ENCODE assay signal across 8 mouse cellular contexts in the genomic region with DNA sequence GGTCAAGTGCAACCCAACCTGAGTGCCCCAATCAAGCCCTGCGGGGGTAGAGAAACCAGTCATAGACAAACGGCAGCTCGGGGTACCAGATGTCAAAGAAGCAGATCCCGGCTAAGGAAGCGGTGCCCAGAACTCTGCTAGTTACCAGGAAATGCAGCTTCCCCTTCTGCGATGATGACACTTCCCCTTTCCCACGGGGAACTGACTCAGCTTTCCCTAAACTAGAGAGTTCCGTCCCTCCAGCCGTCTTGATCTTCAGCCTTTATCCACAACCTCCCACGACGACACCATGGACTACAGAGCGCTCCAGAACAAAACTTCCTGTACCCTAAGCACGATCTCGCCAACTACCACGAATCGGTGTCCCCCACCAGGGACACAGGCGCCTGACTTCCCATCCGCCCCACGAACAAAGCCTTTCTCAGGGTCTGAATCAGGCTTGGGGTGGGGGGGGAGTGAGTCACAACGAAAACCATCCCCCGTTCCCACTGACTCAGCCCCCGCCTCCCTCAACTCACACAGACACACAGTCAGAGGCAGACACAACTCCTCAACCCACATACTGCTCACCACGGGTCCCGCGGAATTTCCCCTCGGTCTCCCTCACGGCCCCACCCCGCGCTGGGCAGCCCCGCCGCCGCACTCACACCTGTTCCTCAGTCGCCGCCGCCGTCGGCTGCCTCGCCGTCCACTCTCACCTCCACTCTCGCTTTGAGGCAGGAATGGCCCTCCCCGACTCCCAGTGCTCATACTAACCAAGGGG. TPM values are rescaled to one million over a fixed set of nuclear protein-coding genes. Genes with fewer than 3 reads are reported as not detected.
A peak's percentile ranks its signal among the peaks of the same experiment; 100 is the strongest.
DNase-seq lines count a peak whose midpoint lies in the region; ATAC-seq and TF ChIP-seq lines count a peak whose summit lies in the region.

No protein-coding gene starts in this region.

- TF ChIP-seq EP300 in heart, postnatal 0 days (IDR thresholded peaks at IDR 0.05; ENCODE audit: low read depth) = no peak; the same call in 1 of the 2 replicates

- no peaks in the 10 kb centered on the region for H3K9me3 ChIP-seq in forebrain, embryonic 10.5 days
- H3K9me3 ChIP-seq in heart, postnatal 0 days (replicated peaks; ENCODE audit: control insufficient read depth, low read length) = no peaks in the 10 kb centered on the region
- H3K9me3 ChIP-seq in lung, embryonic 16.5 days (ENCODE audit: control insufficient read depth, low read length) = no peaks in the 10 kb centered on the region

- DNase-seq in 416B (ENCODE audit: low read depth) (peak; percentile 88), ES-CJ7 (ENCODE audit: low read depth, low spot score) (peak; percentile 28)
- DNase-seq in forebrain, embryonic 10.5 days (ENCODE audit: extremely low spot score, low spot score) = no peak
- DNase-seq in heart, postnatal 0 days (ENCODE audit: low spot score) = peak; percentile 75
- peak; percentile 77 for DNase-seq in kidney, postnatal 10 days
- no peak for DNase-seq in cerebellum, adult 11-12 months

- peak overlapping the region; percentile 79 for H3K4me3 ChIP-seq in forebrain, embryonic 10.5 days
- peak overlapping the region; percentile 89 for H3K4me3 ChIP-seq in heart, postnatal 0 days (ENCODE audit: low read depth, low read length)
- H3K4me3 ChIP-seq in lung, embryonic 16.5 days (ENCODE audit: low read length) = peak overlapping the region; percentile 77
- peak overlapping the region; percentile 56 for H3K4me3 ChIP-seq in olfactory bulb, adult 2 months (ENCODE audit: insufficient read depth, low read depth, low read length)

- H3K4me2 ChIP-seq in heart, postnatal 0 days (ENCODE audit: low read depth, low read length) = peak overlapping the region; percentile 96
- H3K4me2 ChIP-seq in lung, embryonic 16.5 days (ENCODE audit: low read depth, low read length) = peak overlapping the region; percentile 91

- WGBS in forebrain, embryonic 10.5 days = under 1% methylated on average over 41 of the region's 41 CpGs
- WGBS in heart, postnatal 0 days = under 1% methylated on average over 41 of the region's 41 CpGs
- under 1% methylated on average over 41 of the region's 41 CpGs for WGBS in lung, embryonic 16.5 days
- WGBS in olfactory bulb, adult 2 months = 2% methylated on average over 41 of the region's 41 CpGs

- TF ChIP-seq CTCF in heart, postnatal 0 days (IDR thresholded peaks at IDR 0.05; ENCODE audit: low read depth) = no peak
- no peak for TF ChIP-seq CTCF in olfactory bulb, adult 2 months (IDR thresholded peaks at IDR 0.05; ENCODE audit: insufficient read depth, low read depth, low read length)

- TF ChIP-seq POLR2A in olfactory bulb, adult 2 months (IDR thresholded peaks at IDR 0.05; ENCODE audit: insufficient read depth, low read depth, low read length) = peak; percentile 15; the same call in 1 of the 2 replicates

- no peaks in the 10 kb centered on the region for H3K27me3 ChIP-seq in forebrain, embryonic 10.5 days (ENCODE audit: poor library complexity, severe bottlenecking)
- H3K27me3 ChIP-seq in heart, postnatal 0 days (ENCODE audit: control insufficient read depth, insufficient read depth, low read length) = no peaks in the 10 kb centered on the region
- no peaks in the 10 kb centered on the region for H3K27me3 ChIP-seq in lung, embryonic 16.5 days (ENCODE audit: control insufficient read depth, insufficient read depth, low read depth, low read length)

- H3K36me3 ChIP-seq in forebrain, embryonic 10.5 days (replicated peaks) = peaks cover 56% of the 10 kb centered on the region
- H3K36me3 ChIP-seq in heart, postnatal 0 days (replicated peaks; ENCODE audit: control insufficient read depth, insufficient read depth, low read length) = peaks cover 36% of the 10 kb centered on the region
- peaks cover 28% of the 10 kb centered on the region for H3K36me3 ChIP-seq in lung, embryonic 16.5 days (ENCODE audit: control insufficient read depth, insufficient read depth, low read length)

- peaks cover 87% of the 10 kb centered on the region for H3K4me1 ChIP-seq in forebrain, embryonic 10.5 days
- H3K4me1 ChIP-seq in heart, postnatal 0 days (ENCODE audit: control insufficient read depth, insufficient read depth) = peaks cover 39% of the 10 kb centered on the region
- H3K4me1 ChIP-seq in lung, embryonic 16.5 days (replicated peaks; ENCODE audit: control insufficient read depth, insufficient read depth, low read length) = peaks cover 44% of the 10 kb centered on the region
- H3K4me1 ChIP-seq in olfactory bulb, adult 2 months (ENCODE audit: control insufficient read depth, insufficient read depth, low read length) = peaks cover 44% of the 10 kb centered on the region

- peak overlapping the region; percentile 88 for H3K9ac ChIP-seq in heart, postnatal 0 days (replicated peaks; ENCODE audit: low read depth, low read length)
- peak overlapping the region; percentile 93 for H3K9ac ChIP-seq in lung, embryonic 16.5 days (ENCODE audit: low read length)

- peak overlapping the region; percentile 99 for H3K27ac ChIP-seq in forebrain, embryonic 10.5 days
- peak overlapping the region; percentile 98 for H3K27ac ChIP-seq in heart, postnatal 0 days (ENCODE audit: low read depth)
- peak overlapping the region; percentile 96 for H3K27ac ChIP-seq in lung, embryonic 16.5 days (ENCODE audit: low read length)
- H3K27ac ChIP-seq in olfactory bulb, adult 2 months (ENCODE audit: insufficient read depth, low read depth, low read length) = peak overlapping the region; percentile 75

- ATAC-seq in heart, postnatal 0 days (ENCODE audit: insufficient read depth, low read depth) = 0 out of 2 replicates have a peak, but pooled peaks have one; percentile 1
- ATAC-seq in lung, embryonic 16.5 days (ENCODE audit: low read depth) = peak; percentile 12

RNA-seq across cellular contexts. Expression of a gene that starts 3.0 kb away (rescaled TPM):
- polyA plus RNA-seq in forebrain, embryonic 10.5 days (2016; fragmentation: Nextera tagmentation; extraction: Ambion mirVana) = 31.7 TPM in 2 replicates
- 7.8 and 10.0 TPM in 2 replicates for total RNA-seq in heart, postnatal 0 days (2014; rRNA removed; ENCODE audit: low replicate concordance)
- 23.0 and 23.6 TPM in 2 replicates for polyA plus RNA-seq in heart, postnatal 0 days (2015; fragmentation: Nextera tagmentation; extraction: Ambion mirVana)
- 25.2 and 26.0 TPM in 2 replicates for polyA plus RNA-seq in lung, embryonic 16.5 days (2015; fragmentation: Nextera tagmentation; extraction: Ambion mirVana)
- polyA plus RNA-seq in olfactory bulb, adult 2 months (2012; ENCODE audit: insufficient read depth, insufficient read length, low replicate concordance, missing spikeins) = 114 TPM in 1 of 2 replicates, not detected in the other

RNA-seq across cellular contexts. Expression of a gene that starts 12.5 kb away (rescaled TPM):
- 23.3 and 23.4 TPM in 2 replicates for polyA plus RNA-seq in forebrain, embryonic 10.5 days (2016; fragmentation: Nextera tagmentation; extraction: Ambion mirVana)
- total RNA-seq in heart, postnatal 0 days (2014; rRNA removed; ENCODE audit: low replicate concordance) = 32.4 and 33.0 TPM in 2 replicates
- polyA plus RNA-seq in heart, postnatal 0 days (2015; fragmentation: Nextera tagmentation; extraction: Ambion mirVana) = 59.7 and 62.5 TPM in 2 replicates
- 54.7 and 57.4 TPM in 2 replicates for polyA plus RNA-seq in lung, embryonic 16.5 days (2015; fragmentation: Nextera tagmentation; extraction: Ambion mirVana)
- not detected in 2 replicates for polyA plus RNA-seq in olfactory bulb, adult 2 months (2012; ENCODE audit: insufficient read depth, insufficient read length, low replicate concordance, missing spikeins)

RNA-seq across cellular contexts. Expression of a gene that starts 15.1 kb away (rescaled TPM):
- 47.3 and 54.6 TPM in 2 replicates for polyA plus RNA-seq in forebrain, embryonic 10.5 days (2016; fragmentation: Nextera tagmentation; extraction: Ambion mirVana)
- 14.2 and 17.6 TPM in 2 replicates for total RNA-seq in heart, postnatal 0 days (2014; rRNA removed; ENCODE audit: low replicate concordance)
- 16.7 and 18.6 TPM in 2 replicates for polyA plus RNA-seq in heart, postnatal 0 days (2015; fragmentation: Nextera tagmentation; extraction: Ambion mirVana)
- 32.3 and 32.6 TPM in 2 replicates for polyA plus RNA-seq in lung, embryonic 16.5 days (2015; fragmentation: Nextera tagmentation; extraction: Ambion mirVana)
- not detected in 2 replicates for polyA plus RNA-seq in olfactory bulb, adult 2 months (2012; ENCODE audit: insufficient read depth, insufficient read length, low replicate concordance, missing spikeins)

RNA-seq across cellular contexts. Expression of a gene that starts 15.2 kb away (rescaled TPM):
- polyA plus RNA-seq in forebrain, embryonic 10.5 days (2016; fragmentation: Nextera tagmentation; extraction: Ambion mirVana) = 131 and 136 TPM in 2 replicates
- total RNA-seq in heart, postnatal 0 days (2014; rRNA removed; ENCODE audit: low replicate concordance) = 64.9 and 93.4 TPM in 2 replicates
- 171 and 175 TPM in 2 replicates for polyA plus RNA-seq in heart, postnatal 0 days (2015; fragmentation: Nextera tagmentation; extraction: Ambion mirVana)
- 158 and 165 TPM in 2 replicates for polyA plus RNA-seq in lung, embryonic 16.5 days (2015; fragmentation: Nextera tagmentation; extraction: Ambion mirVana)
- not detected in 2 replicates for polyA plus RNA-seq in olfactory bulb, adult 2 months (2012; ENCODE audit: insufficient read depth, insufficient read length, low replicate concordance, missing spikeins)

RNA-seq across cellular contexts. Expression of a gene that starts 41.3 kb away (rescaled TPM):
- polyA plus RNA-seq in forebrain, embryonic 10.5 days (2016; fragmentation: Nextera tagmentation; extraction: Ambion mirVana) = 40.7 and 44.9 TPM in 2 replicates
- total RNA-seq in heart, postnatal 0 days (2014; rRNA removed; ENCODE audit: low replicate concordance) = 23.6 and 23.8 TPM in 2 replicates
- polyA plus RNA-seq in heart, postnatal 0 days (2015; fragmentation: Nextera tagmentation; extraction: Ambion mirVana) = 10.3 and 12.4 TPM in 2 replicates
- polyA plus RNA-seq in lung, embryonic 16.5 days (2015; fragmentation: Nextera tagmentation; extraction: Ambion mirVana) = 56.9 and 60.3 TPM in 2 replicates
- 175 and 278 TPM in 2 replicates for polyA plus RNA-seq in olfactory bulb, adult 2 months (2012; ENCODE audit: insufficient read depth, insufficient read length, low replicate concordance, missing spikeins)

Comparison
In these comparisons a context has a peak if more than half of its experiments do, and no peak if none do; other contexts are left out.
1. DNase-seq: peak in 416B (single experiment), ES-CJ7 (single experiment), heart, postnatal 0 days (single experiment) and kidney, postnatal 10 days (single experiment); none in forebrain, embryonic 10.5 days (single experiment) and cerebellum, adult 11-12 months (single experiment).
2. RNA of a gene that starts 12.5 kb away (polyA plus RNA-seq): 59.7 to 62.5 TPM in heart, postnatal 0 days, 54.7 to 57.4 TPM in lung, embryonic 16.5 days and 23.3 to 23.4 TPM in forebrain, embryonic 10.5 days; not detected in olfactory bulb, adult 2 months; every median in the first group is over 10 times any median in the second.
3. RNA of a gene that starts 15.1 kb away (polyA plus RNA-seq): 47.3 to 54.6 TPM in forebrain, embryonic 10.5 days, 32.3 to 32.6 TPM in lung, embryonic 16.5 days and 16.7 to 18.6 TPM in heart, postnatal 0 days; not detected in olfactory bulb, adult 2 months; every median in the first group is over 10 times any median in the second.
4. Peak in every context shown above with its lines, with median percentiles within 50 percentile points of each other: H3K27ac ChIP-seq and H3K4me3 ChIP-seq.